Mouse (Mus musculus) gastrocnemius, adult 18-20 months (tissue): ENCODE results near the gene Gm11146. TPM values are rescaled to one million over a fixed set of nuclear protein-coding genes. Genes with fewer than 3 reads are reported as not detected.

Source experiments
- DNase-seq: peaks from one replicate; pipeline ENCODE4 v3.0.0; 2021; ENCODE audit warnings: low spot score
- microRNA-seq: library from miRNA; unstranded; fragments of <30 nt; microRNA quantifications from one replicate; pipeline ENCODE4 v1.2.0, GENCODE M21; 2021
- total RNA-seq, 2 experiments: library from RNA; stranded (reverse); gene quantifications; 2 replicates each; pipeline ENCODE4 v1.2.3; 2021

Gene Gm11146
- total RNA-seq, 2 experiments from 2014 or later, result not detected

- DNase-seq, result no peak
Observed at GRCm38 (mm10) chr16:77556446-77557105, 45.3 kb downstream of the Gm11146 start.

DNA sequence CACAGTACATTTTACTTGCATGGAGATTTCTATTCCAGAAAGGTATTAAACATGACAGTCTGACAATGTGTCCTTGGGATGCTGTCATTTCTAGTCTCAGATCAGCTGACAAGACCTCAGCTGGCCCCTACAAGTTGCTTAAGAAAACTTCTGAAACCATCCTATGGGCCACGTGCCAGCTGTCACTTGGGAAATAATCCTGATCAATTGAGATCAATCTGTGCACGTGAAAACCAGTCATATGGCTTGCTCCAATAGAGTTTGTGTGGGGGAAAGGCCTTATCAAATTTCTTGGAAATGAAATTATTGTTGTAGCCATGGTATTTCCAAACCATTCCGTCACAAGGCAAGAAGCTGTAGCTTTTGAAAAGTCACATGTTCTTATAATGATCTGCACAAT, 50.8 kb downstream of the Gm11146 start:
- no peak for DNase-seq

Small RNA genes lying within 50 kb of the gene (microRNA-seq; reads per million reads assigned to microRNA genes)
- gene Mir125b-2 (165 reads per million, percentile 64 among the genes with 10 or more reads in this experiment), gene Mir99a (48,688 reads per million, percentile 99 among the genes with 10 or more reads in this experiment), gene Mirlet7c-1 (229 reads per million, percentile 68 among the genes with 10 or more reads in this experiment)
